Mouse (Mus musculus): Measurements from ENCODE around the gene Zswim7.

DNA sequence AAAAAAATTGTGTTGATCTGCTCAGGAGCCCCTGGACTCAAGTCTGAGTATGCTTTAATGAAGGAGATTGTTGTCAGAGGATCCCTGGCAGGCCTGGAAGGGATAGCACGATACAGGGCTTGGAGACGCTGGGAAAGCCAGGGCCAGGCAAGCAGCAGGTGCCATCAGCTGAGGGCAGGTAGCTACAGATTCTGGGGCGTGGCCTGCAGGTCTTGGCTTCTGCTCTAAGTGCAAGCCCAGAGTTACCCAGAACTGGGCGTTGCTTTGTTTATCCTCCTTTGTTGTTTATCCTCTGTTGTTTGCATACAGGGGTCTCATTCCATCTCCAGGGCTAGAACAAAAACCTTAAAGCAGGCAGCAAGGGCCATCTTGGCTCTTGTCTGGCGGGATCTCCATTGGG is 27.8 kb downstream of the Zswim7 start:
- TF ChIP-seq CTCF (conservative IDR thresholded peaks at IDR 0.05; ENCODE audit: low read length) = no peak
- no peak for TF ChIP-seq POU5F1 (IDR thresholded peaks at IDR 0.05; ENCODE audit: borderline replicate concordance, low read length)
